8 mouse cellular contexts compared by ENCODE assay signal in the genomic region with DNA sequence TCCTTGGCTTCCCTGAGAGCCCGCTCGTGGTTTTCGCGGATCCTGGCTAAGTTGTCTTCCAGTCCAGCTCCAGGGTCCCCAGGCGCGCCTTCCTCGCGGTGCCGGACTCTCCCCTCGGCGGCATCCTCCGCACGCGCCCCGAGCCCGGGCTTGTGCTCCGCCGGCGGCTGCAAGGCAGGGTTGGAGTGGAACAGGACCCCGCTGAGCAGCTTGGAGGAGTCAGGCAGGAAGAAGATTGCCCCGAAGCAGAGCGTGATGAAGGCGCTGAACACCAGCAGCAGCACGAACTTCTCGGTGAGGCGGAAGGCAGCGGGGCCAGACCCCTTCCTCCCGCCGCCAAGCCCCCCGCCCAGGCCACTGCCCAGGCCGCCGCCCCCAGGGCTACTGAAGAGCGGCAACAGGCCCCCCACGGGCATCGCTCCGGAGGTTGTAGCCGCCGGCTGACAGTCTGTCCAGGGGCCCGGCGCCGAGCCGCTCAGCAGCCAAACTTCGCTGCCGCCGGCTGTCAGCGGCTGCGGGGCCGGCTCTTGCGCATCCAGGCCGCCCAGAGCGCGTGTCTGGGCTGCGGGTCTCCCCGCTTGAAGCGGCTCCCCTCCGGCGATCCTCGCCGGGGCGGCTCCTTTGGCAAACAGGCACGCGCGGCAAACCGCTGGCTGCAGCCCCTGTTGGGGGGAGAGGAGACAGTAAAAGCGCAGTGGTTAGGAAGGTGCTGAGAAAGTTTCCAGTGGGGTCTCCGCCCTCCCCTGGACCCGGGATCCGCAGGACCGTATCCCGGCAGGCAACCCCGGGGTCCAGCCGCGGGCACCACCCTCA. TPM values are rescaled to one million over a fixed set of nuclear protein-coding genes. Genes with fewer than 3 reads are reported as not detected.
DNase-seq lines count a peak whose midpoint lies in the region; ATAC-seq and TF ChIP-seq lines count a peak whose summit lies in the region.

No protein-coding gene starts in this region.

- WGBS in liver, adult 2 months = under 1% methylated on average over 73 of the region's 73 CpGs

- H3K27ac ChIP-seq in liver, adult 2 months (replicated peaks; ENCODE audit: insufficient read depth, low read depth, low read length) = peak overlapping the region; percentile 99

- DNase-seq in gastrocnemius, postnatal 10 days = peak; percentile 48
- no peak for DNase-seq in gastrocnemius, adult 8-10 months (ENCODE audit: low spot score in 2 of 2)
- peak; percentile 51 for DNase-seq in adrenal gland, postnatal 10 days
- peak; percentile 45 to 64 for DNase-seq in heart, postnatal 36 days
- DNase-seq in liver, adult 2 months (ENCODE audit: extremely low read depth, low read depth, low spot score) = no peak
- peak; percentile 7 to 22 for DNase-seq in natural killer cell, adult 2 months (ENCODE audit: low spot score in 2 of 2)
- DNase-seq in testis, postnatal 10 days (ENCODE audit: low spot score) = peak; percentile 61

- TF ChIP-seq CTCF in liver, adult 2 months (IDR thresholded peaks at IDR 0.05; ENCODE audit: low read depth, low read length) = no peak

- H3K27me3 ChIP-seq in liver, adult 2 months (ENCODE audit: control insufficient read depth, insufficient read depth, low read length) = no peaks in the 10 kb centered on the region

- peaks cover 4% of the 10 kb centered on the region; the same call in 1 of the 2 replicates for H3K36me3 ChIP-seq in liver, adult 2 months (ENCODE audit: control insufficient read depth, insufficient read depth, low read length)

- intact Hi-C loops in heart, postnatal 36 days (cut with DNase I) = loop anchor here (5.0 to 10.0 kb wide), 4 partner anchors 50 to 440 kb away; a partner anchor contains a TSS

- H3K9ac ChIP-seq in liver, adult 2 months (ENCODE audit: low read depth, low read length) = peak overlapping the region; percentile 99

- H3K4me1 ChIP-seq in liver, adult 2 months (ENCODE audit: control insufficient read depth, insufficient read depth, low read length) = peaks cover 5% of the 10 kb centered on the region

- peak; percentile 29 for ATAC-seq in erythroblast, adult 5-6 weeks (replicated peaks; ENCODE audit: low FRiP score, poor library complexity, severe bottlenecking)

- no peak for TF ChIP-seq POLR2A in liver, adult 2 months (IDR thresholded peaks at IDR 0.05; ENCODE audit: extremely low read depth, insufficient read depth, low read length)

- peak overlapping the region; percentile 94 for H3K4me3 ChIP-seq in liver, adult 2 months (ENCODE audit: insufficient read depth, low read depth, low read length)

- peaks cover 23% of the 10 kb centered on the region for H3K79me2 ChIP-seq in liver, adult 2 months (ENCODE audit: control insufficient read depth, insufficient read depth, low read length)

RNA-seq across cellular contexts. Expression of a gene that starts 1.6 kb away (rescaled TPM):
- total RNA-seq in gastrocnemius, postnatal 10 days (2021) = 10 to 100 TPM; 19.6 to 21.7 TPM
- total RNA-seq in gastrocnemius, adult 8-10 months (2022) = 1 to 10 TPM; 5.7 to 8.0 (median 7.4) TPM
- total RNA-seq in adrenal gland, postnatal 10 days (2021) = 10 to 100 TPM; 49.5 to 65.6 TPM
- total RNA-seq in erythroblast, adult 5-6 weeks (2015; ENCODE audit: low replicate concordance) = 127 and 129 TPM in 2 replicates
- total RNA-seq in erythroblast, adult 5-6 weeks (2017; ENCODE audit: low replicate concordance) = 163 and 164 TPM in 2 replicates
- 10 to 100 TPM; 40.7 to 42.2 TPM for total RNA-seq in heart, postnatal 36 days (2021)
- 161 and 171 TPM in 2 replicates for total RNA-seq in liver, adult 2 months (2014; rRNA removed)
- polyA plus RNA-seq in liver, adult 2 months (2012; rRNA removed) = 45.4 and 53.7 TPM in 2 replicates

Comparison
In these comparisons a context has a peak if more than half of its experiments do, and no peak if none do; other contexts are left out.
1. DNase-seq: peak in gastrocnemius, postnatal 10 days (single experiment), adrenal gland, postnatal 10 days (single experiment), heart, postnatal 36 days (2 of 2), natural killer cell, adult 2 months (2 of 2) and testis, postnatal 10 days (single experiment); none in gastrocnemius, adult 8-10 months (0 of 2) and liver, adult 2 months (single experiment).